Comparison of ENCODE assay signal across 10 mouse cellular contexts in the genomic region with DNA sequence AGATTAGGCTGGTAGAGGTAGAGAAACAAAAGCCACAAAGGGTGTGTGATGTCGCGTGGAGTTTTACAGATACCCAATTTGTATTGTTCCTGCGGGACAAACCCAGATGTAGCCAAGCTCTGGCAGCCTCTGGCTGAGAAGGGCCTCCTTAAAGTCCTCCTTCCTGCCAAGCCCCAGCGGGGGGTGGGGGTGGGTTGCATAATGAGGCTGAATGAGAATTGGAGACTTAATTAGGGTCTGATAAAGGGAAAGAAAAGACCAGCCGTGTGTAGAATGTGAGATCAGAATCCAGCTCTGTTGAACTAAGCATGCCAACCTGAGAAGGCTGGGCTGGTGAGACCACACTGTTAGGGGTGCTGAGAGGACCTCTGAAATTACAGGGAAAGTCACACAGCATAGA.
A peak's percentile ranks its signal among the peaks of the same experiment; 100 is the strongest.
DNase-seq lines count a peak whose midpoint lies in the region; ATAC-seq and TF ChIP-seq lines count a peak whose summit lies in the region.
"Had no signal": no experiment of that assay in that cellular context is flagged by ENCODE, and none has a peak within 500 bp of the region (broad histone marks: within the 10 kb centered on the region; RNA-seq: fewer than 3 reads in every experiment).

No protein-coding gene starts in this region.

- no peaks in the 10 kb centered on the region for H3K27me3 ChIP-seq in embryonic facial prominence, embryonic 14.5 days (replicated peaks; ENCODE audit: control insufficient read depth, insufficient read depth, low read length)
- no peaks in the 10 kb centered on the region for H3K27me3 ChIP-seq in hindbrain, embryonic 15.5 days
- no peaks in the 10 kb centered on the region for H3K27me3 ChIP-seq in neural tube, embryonic 13.5 days
- H3K27me3 ChIP-seq in kidney, adult 2 months (replicated peaks; ENCODE audit: control insufficient read depth, insufficient read depth, low read length): no peaks in the 10 kb centered on the region
- H3K27me3 ChIP-seq: lung, embryonic 15.5 days had no signal

- H3K4me1 ChIP-seq in embryonic facial prominence, embryonic 14.5 days (ENCODE audit: control insufficient read depth, insufficient read depth, low read length): no peaks in the 10 kb centered on the region
- 0 out of 2 replicates have a peak, but pooled peaks cover 4% of the 10 kb centered on the region for H3K4me1 ChIP-seq in hindbrain, embryonic 15.5 days (replicated peaks)
- peaks cover 5% of the 10 kb centered on the region for H3K4me1 ChIP-seq in neural tube, embryonic 13.5 days (replicated peaks)
- H3K4me1 ChIP-seq in kidney, adult 2 months (ENCODE audit: control insufficient read depth, insufficient read depth, low read length): no peaks in the 10 kb centered on the region
- H3K4me1 ChIP-seq: lung, embryonic 15.5 days had no signal

- ATAC-seq in embryonic facial prominence, embryonic 14.5 days (ENCODE audit: low read depth): peak; percentile 48; the same call in 1 of the 2 replicates
- ATAC-seq in hindbrain, embryonic 15.5 days (ENCODE audit: low FRiP score, low read depth): peak; percentile 80
- ATAC-seq in neural tube, embryonic 13.5 days (ENCODE audit: low read depth): peak; percentile 76
- ATAC-seq in erythroid progenitor cell, adult 5-6 weeks (replicated peaks; ENCODE audit: low FRiP score, poor library complexity, severe bottlenecking): no peak

- H3K4me3 ChIP-seq in embryonic facial prominence, embryonic 14.5 days (ENCODE audit: low read depth, low read length): no peak overlapping the region
- no peak overlapping the region for H3K4me3 ChIP-seq in hindbrain, embryonic 15.5 days
- no peak overlapping the region for H3K4me3 ChIP-seq in neural tube, embryonic 13.5 days
- no peak overlapping the region for H3K4me3 ChIP-seq in kidney, adult 2 months (ENCODE audit: insufficient read depth, low read depth, low read length)
- H3K4me3 ChIP-seq: lung, embryonic 15.5 days had no signal

- H3K9me3 ChIP-seq in embryonic facial prominence, embryonic 14.5 days (ENCODE audit: control insufficient read depth, low read length): no peaks in the 10 kb centered on the region
- H3K9me3 ChIP-seq in hindbrain, embryonic 15.5 days: no peaks in the 10 kb centered on the region
- no peaks in the 10 kb centered on the region for H3K9me3 ChIP-seq in neural tube, embryonic 13.5 days
- H3K9me3 ChIP-seq: lung, embryonic 15.5 days had no signal

- intact Hi-C loops in left cerebral cortex, postnatal 10 days (cut with DNase I): no loop called here

- peak; percentile 16 to 25 for DNase-seq in left cerebral cortex, postnatal 10 days (ENCODE audit: extremely low spot score in 1 of 2, low spot score in 2 of 2)
- no peak for DNase-seq in left cerebral cortex, adult 11 months (ENCODE audit: low spot score)
- DNase-seq in embryonic facial prominence, embryonic 14.5 days (ENCODE audit: low spot score): peak; percentile 29
- no peak for DNase-seq in kidney, adult 9 months
- DNase-seq in kidney, adult 2 months: no peak
- DNase-seq: cerebellum, adult 9-10 months had no signal

- WGBS in embryonic facial prominence, embryonic 14.5 days: 8% methylated on average over 5 of the region's 5 CpGs
- 2% methylated on average over 5 of the region's 5 CpGs for WGBS in hindbrain, embryonic 15.5 days
- 2% methylated on average over 5 of the region's 5 CpGs for WGBS in neural tube, embryonic 13.5 days
- 26% methylated on average over 5 of the region's 5 CpGs for WGBS in kidney, adult 2 months

- H3K36me3 ChIP-seq in embryonic facial prominence, embryonic 14.5 days (ENCODE audit: control insufficient read depth, insufficient read depth, low read length): no peaks in the 10 kb centered on the region
- no peaks in the 10 kb centered on the region for H3K36me3 ChIP-seq in hindbrain, embryonic 15.5 days
- H3K36me3 ChIP-seq in neural tube, embryonic 13.5 days: no peaks in the 10 kb centered on the region
- no peaks in the 10 kb centered on the region for H3K36me3 ChIP-seq in kidney, adult 2 months (ENCODE audit: control insufficient read depth, insufficient read depth, low read length)
- H3K36me3 ChIP-seq: lung, embryonic 15.5 days had no signal

- no peak overlapping the region for H3K27ac ChIP-seq in embryonic facial prominence, embryonic 14.5 days (replicated peaks; ENCODE audit: low read depth, low read length)
- no peak overlapping the region for H3K27ac ChIP-seq in hindbrain, embryonic 15.5 days (replicated peaks)
- no peak overlapping the region for H3K27ac ChIP-seq in neural tube, embryonic 13.5 days (replicated peaks)
- no peak overlapping the region for H3K27ac ChIP-seq in kidney, adult 2 months (ENCODE audit: insufficient read depth, low read depth, low read length)
- H3K27ac ChIP-seq: lung, embryonic 15.5 days had no signal

- no peak overlapping the region for H3K9ac ChIP-seq in embryonic facial prominence, embryonic 14.5 days (ENCODE audit: low read depth, low read length)
- H3K9ac ChIP-seq in hindbrain, embryonic 15.5 days: no peak overlapping the region
- H3K9ac ChIP-seq in neural tube, embryonic 13.5 days: no peak overlapping the region
- H3K9ac ChIP-seq: lung, embryonic 15.5 days had no signal

- TF ChIP-seq CTCF in kidney, adult 2 months (conservative IDR thresholded peaks at IDR 0.05; ENCODE audit: insufficient read depth, insufficient read length, low read depth, low read length): no peak

- H3K4me2 ChIP-seq in embryonic facial prominence, embryonic 14.5 days (ENCODE audit: low read depth, low read length): no peak overlapping the region
- no peak overlapping the region for H3K4me2 ChIP-seq in hindbrain, embryonic 15.5 days
- H3K4me2 ChIP-seq in neural tube, embryonic 13.5 days: no peak overlapping the region
- H3K4me2 ChIP-seq: lung, embryonic 15.5 days had no signal

- no peak for TF ChIP-seq POLR2A in kidney, adult 2 months (IDR thresholded peaks at IDR 0.05; ENCODE audit: low read depth, low read length)

Comparison
In these comparisons a context has a peak if more than half of its experiments do, and no peak if none do; other contexts are left out.
1. DNase-seq: peak in left cerebral cortex, postnatal 10 days (2 of 2) and embryonic facial prominence, embryonic 14.5 days (single experiment); none in left cerebral cortex, adult 11 months (single experiment), kidney, adult 9 months (single experiment) and kidney, adult 2 months (single experiment).